Mouse (Mus musculus): ENCODE measurements around the gene Ncapg2.

Gene Ncapg2

DNA sequence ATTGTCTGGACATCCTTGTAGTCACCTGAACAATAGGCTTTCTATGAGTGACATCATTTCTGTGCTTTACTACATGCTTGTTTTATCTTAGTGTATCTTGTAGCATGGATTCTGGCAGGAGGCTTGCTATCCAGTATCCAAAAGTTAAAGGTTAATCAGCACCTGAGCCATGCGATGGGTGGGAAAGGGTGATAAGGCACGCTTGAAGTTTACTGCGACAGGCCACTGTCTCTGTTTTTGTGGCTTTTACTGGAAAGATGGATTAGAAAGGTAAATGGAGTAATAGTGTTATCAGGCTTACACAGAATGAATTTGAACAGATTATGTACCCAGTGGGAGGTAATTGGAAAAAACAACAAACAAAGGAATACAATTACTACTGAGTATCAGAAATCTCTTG, 37.0 kb downstream of the Ncapg2 start:
- no peak for DNase-seq (ENCODE audit: low read depth)

DNA sequence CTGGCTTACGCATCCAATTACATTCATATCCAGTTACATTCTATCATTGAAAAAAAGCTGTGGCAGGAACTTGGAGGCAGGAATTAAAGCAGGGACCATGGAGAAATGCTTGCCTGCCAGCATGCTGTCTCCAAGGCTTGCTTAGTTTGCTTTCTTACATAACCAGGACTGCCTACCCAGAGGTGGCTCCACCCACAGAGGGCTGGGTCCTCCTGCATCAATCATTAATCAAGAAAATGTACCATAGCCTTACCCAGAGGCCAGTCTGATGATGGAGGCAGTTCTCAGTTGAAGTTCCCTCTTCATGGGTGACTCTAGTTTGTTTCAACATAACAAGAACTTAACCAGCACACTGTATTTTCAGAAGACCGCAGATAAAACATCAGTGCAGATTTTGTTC, 44.3 kb downstream of the Ncapg2 start:
- DNase-seq (ENCODE audit: low read depth): no peak

DNA sequence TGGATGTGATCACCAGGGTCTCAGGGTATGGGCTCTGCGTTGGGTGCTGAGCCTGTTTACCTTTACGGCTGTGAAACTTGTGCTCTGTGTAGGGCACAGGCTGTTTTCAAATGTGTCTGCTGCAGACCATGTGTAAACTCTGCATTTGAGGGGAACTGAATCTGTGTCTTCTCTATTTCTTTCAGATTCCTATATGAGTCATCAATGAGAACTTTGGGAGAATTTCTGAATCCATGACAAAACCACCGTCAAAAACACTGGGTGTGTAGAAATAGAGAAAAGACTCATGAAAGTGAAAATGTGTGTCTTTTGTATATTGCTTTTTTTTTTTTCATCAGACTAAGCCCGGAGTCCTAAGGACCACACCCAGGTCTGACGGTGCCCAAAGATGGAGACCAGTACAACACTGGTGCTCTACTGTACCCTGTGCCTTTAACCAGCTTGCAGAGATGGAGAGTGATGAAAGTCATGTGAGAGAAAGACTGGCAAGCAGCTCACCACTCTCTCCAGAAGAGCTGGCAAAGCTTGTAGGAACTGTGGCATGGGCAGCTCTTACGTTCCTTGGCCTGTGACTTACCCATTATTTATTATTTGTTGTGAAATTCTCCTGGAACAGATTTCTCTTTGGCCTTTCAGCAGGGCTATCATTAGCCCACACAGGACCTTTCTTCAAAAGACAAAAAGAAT, 55.3 kb downstream of the Ncapg2 start:
- peak; percentile 58 for DNase-seq (ENCODE audit: low read depth)

DNA sequence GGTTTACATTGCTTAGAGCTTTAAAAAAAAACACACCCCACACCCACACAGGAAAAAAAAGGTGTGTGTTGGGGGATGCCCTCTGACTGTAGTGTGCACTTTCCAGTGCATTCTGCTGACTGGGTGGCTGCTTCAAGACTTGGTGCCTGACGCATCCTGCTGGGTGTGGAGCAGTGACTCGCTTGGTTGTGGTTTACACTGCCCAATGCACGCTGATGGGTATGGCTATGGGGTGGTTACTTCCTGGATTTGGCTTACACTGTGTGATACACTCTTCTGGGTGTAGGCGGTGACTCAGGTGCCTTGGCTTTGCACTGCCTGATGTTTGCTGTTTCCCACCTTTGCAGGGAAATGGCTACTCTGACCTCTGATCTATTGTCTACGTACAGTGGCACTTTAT, 61.8 kb downstream of the Ncapg2 start:
- DNase-seq (ENCODE audit: low read depth): no peak

DNA sequence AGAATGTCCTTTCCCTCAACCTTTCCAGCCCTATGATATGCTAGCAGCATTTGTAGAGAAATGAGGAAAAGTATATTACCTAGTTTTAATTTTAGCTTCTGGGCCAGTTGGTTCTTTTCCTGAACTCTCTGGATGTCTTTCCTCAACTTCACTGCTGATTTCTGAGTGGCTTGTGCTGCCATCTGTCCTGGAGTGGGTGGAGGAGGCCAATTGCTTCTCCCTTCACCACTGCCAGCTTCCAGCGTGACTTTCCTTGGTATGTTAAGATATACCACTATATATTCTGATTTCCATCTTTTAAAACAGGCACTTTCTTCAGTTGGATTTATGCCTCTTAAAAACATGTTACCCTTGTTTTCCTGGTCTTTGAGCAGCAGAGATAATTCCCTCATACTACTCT, 63.1 kb downstream of the Ncapg2 start:
- DNase-seq (ENCODE audit: low read depth): no peak

DNA sequence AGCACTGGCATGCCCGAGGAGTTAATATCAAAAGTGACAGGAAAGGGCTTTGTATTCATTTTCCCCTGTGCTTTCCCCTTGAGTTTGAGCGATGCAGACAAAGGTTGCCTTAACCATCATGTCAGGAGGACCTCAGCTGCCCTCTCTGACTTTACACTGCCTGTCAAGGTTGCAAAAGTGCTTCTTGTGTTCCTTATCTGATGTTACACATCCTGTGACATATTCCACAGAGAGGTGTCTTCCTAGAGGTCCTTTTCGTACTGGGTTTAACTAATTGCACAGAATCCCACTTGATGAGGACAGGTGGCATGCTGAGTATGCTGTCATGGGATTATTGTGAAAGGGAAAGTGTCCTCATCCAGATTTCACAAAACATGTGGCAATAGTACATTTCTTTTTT, 63.9 kb downstream of the Ncapg2 start:
- DNase-seq (ENCODE audit: low read depth): no peak

DNA sequence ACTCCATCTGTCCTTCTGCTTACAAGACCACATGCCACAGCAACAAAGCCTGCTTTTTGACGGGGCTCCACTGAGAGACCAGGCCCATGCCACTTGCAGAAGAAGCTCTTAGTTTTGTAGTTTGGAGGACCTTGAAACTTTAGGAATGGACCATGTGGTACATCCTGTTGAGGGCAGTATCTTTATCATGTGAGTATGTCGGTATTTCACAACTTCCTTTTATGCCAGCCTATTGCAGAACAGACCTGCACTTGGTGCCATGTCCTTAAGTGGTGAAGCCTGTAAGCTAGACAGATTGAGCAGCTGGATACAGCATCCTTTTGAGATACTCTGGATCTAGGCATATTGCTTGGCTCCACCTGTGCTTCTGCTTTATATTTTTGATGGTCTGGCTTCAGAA, 68.1 kb downstream of the Ncapg2 start:
- no peak for DNase-seq (ENCODE audit: low read depth)

DNA sequence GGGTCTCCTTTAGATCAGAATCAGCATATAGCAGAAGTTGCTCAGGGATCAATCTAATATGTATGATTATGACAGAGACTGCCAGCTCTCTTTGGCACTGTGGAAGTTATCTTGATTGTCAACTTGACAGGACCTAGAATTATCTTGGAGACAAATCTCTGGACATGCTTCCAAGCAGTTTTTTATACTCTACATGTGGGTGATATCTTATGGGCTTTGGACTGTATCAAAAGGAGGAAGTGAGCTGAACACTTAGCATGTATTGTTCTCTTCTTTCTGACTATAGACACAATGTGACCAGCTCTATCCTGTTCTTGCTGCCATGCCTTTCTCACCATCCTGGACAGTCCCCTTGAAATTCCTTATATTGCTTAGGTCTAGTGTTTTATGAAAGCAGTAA, 68.6 kb downstream of the Ncapg2 start:
- DNase-seq (ENCODE audit: low read depth): no peak

DNA sequence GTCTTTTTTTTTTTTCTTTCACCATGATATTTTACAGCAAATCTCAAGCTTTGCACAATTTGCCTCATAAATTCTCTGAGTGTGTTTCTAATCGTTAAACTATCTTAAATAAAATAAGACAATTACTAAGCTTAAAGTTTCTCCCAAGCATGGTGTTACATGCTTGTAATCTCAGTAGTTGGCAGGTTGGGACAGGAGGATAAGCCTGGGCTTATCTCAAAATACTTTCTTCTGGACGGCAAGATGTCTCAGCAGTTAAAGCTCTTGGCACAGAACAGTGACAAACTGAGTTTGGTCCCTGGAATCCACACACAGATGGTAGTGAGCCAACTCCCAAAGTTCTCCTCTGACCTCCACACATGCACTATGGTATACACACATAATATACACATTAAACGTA, 69.5 kb downstream of the Ncapg2 start:
- no peak for DNase-seq (ENCODE audit: low read depth)

DNA sequence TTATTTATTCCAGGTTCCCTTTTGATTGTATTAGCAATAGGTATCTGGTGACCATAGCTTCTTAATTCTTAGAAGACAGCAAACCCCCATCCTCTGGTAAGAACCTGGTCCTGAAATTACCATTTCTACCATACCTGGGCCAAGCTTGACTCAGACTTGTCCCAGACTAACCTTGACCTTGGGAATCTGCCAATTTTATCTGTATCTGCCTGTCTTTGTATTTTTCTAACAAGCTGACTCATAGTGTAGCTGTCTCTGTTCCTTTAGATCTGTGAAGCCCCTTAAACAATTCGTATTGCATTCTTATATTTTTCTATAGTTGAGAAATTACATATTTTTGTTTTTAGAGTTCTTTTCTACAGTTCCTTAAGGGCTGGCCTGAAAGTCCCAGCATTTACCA, 73.6 kb downstream of the Ncapg2 start:
- DNase-seq (ENCODE audit: low read depth): no peak

DNA sequence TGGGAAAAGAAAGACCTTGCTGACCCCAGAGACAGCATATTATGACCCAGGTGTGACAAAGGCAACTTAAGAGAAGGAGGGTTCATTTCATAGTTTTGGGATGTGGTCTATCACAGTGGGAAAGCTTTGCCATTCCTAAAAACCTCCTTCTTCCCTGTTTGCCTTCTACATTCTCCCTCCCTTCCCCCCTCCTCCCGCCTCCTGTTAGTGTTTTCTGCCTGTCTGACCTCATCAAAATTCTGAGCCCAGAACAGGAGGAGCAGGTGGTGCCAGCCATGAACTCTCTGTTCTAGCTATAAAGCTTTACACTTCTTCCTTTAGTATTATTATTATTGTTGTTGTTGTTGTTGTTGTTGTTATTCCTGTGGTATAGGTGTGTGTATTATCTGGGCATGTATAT, 76.7 kb downstream of the Ncapg2 start:
- no peak for DNase-seq (ENCODE audit: low read depth)

DNA sequence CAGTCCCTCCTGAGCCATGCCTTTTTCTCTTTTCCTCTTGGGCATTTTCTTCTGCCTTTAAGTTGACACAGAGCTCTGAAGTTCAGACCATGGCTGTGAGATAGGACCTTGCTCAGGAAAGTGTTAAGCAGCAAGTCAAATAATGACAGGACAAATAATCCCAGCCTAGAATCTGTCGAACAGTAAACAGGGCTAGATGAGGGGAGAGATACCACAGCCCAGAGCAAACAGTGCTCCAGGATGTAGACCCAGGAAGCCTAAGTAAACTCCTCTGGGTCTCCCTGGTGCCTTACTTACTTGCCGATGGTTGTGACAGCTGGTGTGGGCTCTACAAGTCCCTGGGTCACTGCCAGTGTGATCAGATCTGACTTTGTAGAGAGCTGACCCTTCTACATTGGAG, 78.4 kb downstream of the Ncapg2 start:
- no peak for DNase-seq (ENCODE audit: low read depth)

DNA sequence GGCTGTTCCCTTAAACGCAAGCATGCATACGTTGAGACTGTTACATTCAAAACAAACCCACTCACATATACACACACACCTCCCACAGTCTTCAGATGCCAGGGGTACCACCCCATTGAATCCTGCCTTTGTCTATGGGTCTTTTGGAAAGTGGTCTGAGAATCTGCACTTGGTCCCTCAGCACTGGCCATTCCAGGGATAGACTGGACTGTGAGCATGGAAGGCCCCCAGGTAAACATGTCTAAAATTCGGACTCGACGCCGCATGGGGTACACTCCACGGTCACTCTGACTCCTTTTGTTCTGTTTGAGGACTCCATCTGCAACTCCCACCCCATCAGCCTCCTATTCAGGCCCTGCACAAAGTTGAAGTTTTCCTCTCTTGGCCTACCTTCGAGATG, 79.8 kb downstream of the Ncapg2 start:
- DNase-seq (ENCODE audit: low read depth): no peak

DNA sequence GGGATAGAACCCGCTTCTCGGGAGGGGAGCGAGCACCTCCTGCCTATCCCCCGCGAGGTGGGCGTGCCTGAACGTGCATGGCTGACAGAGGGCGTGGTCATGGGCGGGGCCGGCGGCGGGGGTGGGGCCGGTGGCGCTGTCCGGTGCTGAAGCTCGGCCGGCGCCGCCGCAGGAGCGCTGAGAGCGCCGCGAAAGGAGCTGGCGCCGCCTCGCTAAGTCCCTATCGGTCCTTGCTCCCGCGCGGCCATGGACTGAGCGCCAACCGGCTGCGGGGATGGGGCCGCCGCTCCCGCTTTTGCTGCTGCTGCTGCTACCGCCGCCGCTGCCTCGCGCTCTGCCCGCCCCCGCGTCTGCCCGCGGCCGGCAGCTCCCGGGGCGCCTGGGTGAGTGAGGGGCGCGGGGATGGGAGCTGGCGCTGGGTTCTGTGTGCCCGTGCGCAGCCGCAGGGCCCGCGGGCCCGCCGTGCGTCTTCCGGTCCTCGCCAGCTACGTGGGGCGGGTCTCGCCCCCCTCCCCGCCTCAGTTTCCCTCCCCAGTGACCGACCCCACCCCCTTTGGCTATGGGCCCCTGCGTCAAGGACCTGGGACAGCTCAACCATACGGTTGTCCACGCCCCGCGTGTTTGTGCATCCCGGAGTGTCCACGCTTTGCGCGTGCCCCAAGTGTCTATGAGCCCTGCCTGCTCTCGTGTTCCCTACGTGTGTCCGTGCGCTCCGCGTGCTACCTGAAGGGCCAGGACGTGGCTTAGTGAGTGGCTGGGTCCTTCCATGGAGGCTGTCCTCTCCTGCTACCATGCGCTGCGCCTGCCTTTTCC, 80.6 kb downstream of the Ncapg2 start, which contains the start of gene Ptprn2:
TSS of gene Ptprn2 (plus strand) at position 130 of the 813 bp plus-strand sequence.
- DNase-seq (ENCODE audit: low read depth): no peak

DNA sequence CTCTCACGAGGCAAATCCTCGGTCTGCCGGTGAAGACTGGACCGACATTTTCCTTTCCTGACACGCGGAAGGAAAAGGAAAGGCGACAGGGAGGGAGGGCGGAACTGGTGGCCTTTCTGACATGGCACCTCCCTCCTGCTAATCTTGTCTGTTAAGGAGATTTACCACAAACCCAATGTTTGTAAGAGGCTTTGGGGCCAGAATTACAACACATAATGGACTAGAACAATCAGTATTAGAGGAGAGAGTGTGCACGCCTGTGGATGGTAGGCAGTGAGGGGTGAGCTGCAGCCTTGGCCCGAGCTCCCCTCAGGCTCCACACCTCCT, 81.2 kb downstream of the Ncapg2 start:
- DNase-seq (ENCODE audit: low read depth): no peak

DNA sequence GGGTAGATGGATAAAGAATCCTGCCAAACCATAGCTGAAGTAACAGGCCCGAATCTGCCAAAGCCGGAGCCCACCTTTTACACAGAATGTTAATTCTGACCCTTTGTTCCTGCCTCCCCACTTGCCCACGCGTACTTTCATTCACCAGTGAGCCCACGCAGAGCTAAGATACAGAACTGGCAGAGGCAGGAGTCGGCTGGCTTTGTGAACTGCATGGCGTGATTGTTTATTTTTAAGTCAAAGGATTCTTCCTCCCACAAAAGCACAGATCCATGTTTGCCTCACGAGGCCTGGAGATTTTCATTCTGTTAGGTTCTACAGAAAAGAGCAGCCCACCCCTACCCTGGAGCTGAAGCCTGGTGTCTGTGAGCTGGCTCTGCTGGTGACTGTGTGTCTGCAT, 83.6 kb downstream of the Ncapg2 start:
- DNase-seq (ENCODE audit: low read depth): no peak

DNA sequence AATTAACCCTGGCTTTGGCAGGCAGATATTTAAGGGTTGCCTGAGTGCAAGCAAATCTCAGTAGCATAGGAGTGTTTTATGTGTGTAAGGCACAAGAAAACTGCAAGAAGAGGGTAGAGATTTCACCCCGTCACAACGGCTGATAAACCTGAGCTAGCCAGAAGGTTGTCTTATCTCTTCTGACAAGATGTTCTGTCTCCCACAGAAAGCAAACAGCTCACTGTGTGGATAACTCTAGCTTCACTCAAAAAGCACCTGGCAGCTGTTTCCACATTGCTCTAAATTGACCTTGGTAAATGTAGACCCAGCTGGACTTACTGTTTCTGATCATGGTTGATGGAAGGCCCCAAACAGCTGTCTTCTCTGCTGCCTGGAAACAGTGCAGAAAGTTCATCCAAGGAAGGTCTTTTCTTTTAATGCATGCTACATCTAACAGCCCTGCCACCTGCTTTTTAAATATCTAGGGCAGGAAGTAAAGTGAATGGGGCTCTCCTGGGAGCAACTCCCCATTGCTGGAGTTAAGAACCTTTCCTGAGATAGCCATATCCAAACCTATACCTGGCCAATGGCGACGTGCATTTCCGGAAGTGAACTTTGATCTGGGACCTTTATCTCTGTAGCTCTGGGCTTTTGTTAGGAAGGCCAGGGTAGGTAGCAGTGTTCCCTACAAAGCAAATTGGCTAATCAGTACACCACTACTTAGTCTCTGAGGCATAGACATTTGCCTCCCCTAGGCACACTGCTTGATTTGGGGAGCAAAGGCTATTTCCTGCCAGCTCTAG, 85.6 kb downstream of the Ncapg2 start:
- DNase-seq (ENCODE audit: low read depth): no peak

DNA sequence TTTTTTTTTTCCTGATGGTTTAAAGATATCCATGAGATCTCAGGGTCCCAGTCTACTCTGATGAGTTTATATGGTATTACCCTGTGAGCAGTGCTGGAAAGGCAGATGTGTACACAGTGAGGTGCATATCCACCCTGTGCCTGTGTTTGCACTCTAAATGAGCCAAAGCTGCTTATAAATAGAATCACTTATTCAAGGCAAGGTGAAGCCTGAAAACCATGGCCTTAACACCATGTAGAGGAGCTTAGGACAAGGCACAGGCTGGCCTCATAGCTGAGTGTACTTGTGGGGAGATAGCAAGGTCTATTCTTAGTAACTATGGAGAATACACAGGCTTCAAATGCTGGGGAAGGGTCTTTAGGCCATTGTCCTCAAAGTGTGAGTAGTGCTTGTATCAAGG, 93.5 kb downstream of the Ncapg2 start:
- DNase-seq (ENCODE audit: low read depth): no peak

DNA sequence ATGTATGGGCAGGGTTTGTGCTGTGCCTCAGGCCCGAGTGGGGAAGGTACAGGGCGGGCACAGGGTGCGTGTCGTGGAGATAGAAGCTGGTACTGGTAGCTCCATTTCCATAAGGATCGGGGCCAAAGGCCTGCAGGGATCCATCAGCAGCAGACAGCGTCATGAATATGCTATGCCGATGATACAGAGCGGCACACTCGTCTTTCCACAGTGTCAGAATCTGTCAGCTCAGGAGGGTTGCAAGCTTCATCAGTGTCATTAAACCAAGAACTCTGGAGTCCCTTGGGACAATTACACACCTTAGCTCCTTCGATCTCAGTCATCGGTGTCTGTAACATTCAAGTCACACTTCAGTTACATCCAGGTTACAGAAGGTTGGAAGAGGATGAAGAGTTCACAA, 95.5 kb downstream of the Ncapg2 start:
- DNase-seq (ENCODE audit: low read depth): no peak

DNA sequence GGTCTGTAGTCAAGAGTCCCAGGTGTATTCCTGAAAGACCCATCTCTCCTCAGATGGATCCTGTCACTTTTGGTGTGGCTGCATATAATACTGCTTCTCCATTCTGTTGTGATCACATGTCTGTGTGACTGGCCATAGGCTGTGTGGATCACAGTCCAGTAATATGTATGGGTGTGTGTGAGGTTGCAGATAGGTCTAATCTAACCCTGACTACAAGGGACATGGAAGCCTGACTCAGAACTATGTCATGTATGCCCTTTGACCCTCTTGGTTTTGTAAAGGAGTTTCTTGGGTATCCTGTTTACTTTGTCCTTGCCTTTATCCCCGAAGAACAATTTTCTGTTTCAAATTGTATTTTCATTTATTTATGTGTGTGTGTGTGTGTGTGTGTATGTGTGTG, 107.3 kb downstream of the Ncapg2 start:
- DNase-seq (ENCODE audit: low read depth): no peak
